Comparison of ENCODE assay signal across 10 mouse cellular contexts in the genomic region with DNA sequence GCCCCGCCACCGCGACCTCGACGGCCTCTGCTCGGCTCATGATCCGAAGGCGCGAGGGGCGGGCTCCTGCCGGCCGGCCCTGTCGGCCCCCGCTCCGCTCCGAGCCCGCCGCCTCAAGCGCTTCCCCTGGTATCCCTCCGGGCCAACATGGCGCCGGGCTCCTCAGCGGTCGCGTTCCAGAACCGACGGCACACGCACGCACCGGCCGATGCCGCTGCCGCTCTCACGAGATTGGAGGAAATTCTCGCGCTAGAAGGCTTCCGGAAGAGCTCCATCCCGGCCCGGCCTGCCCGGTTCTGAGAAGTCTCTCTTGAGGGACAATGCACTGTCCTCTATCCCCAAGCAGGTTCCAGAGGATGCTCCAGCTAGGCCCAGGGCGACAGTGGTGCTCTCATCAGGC. TPM values are rescaled to one million over a fixed set of nuclear protein-coding genes. Genes with fewer than 3 reads are reported as not detected.
A peak's percentile ranks its signal among the peaks of the same experiment; 100 is the strongest.
DNase-seq lines count a peak whose midpoint lies in the region; ATAC-seq and TF ChIP-seq lines count a peak whose summit lies in the region.
"Had no signal": no experiment of that assay in that cellular context is flagged by ENCODE, and none has a peak within 500 bp of the region (broad histone marks: within the 10 kb centered on the region; RNA-seq: fewer than 3 reads in every experiment).

TSS of gene Papolb (minus strand) at position 162 of the 400 bp plus-strand sequence.

- no peak for ATAC-seq in intestine, embryonic 14.5 days (replicated peaks; ENCODE audit: low FRiP score, low TSS enrichment, low read depth)
- ATAC-seq in intestine, postnatal 0 days: no peak
- ATAC-seq in limb, embryonic 11.5 days (ENCODE audit: insufficient number of reproducible peaks, low FRiP score, low TSS enrichment, low read depth): no peak

- H3K27me3 ChIP-seq in intestine, embryonic 14.5 days (replicated peaks; ENCODE audit: control insufficient read depth, insufficient read depth, low read length): 0 out of 2 replicates have a peak, but pooled peaks cover 14% of the 10 kb centered on the region
- H3K27me3 ChIP-seq in intestine, postnatal 0 days (replicated peaks; ENCODE audit: control insufficient read depth, insufficient read depth, low read length): peaks cover 21% of the 10 kb centered on the region
- peaks cover 21% of the 10 kb centered on the region for H3K27me3 ChIP-seq in E14TG2a.4 (ENCODE audit: insufficient read depth, low read length)
- peaks cover 12% of the 10 kb centered on the region; the same call in 1 of the 2 replicates for H3K27me3 ChIP-seq in limb, embryonic 11.5 days (ENCODE audit: control insufficient read depth, insufficient read depth, low read length)

- DNase-seq in intestine, embryonic 14.5 days (ENCODE audit: low spot score): no peak
- peak; percentile 76 for DNase-seq in R1 (ENCODE audit: low read depth, low spot score)
- DNase-seq in limb, embryonic 11.5 days (ENCODE audit: low spot score): no peak
- no peak for DNase-seq in gastrocnemius, postnatal 10 days
- DNase-seq in thymus, postnatal 36 days: no peak
- no peak for DNase-seq in adrenal gland, adult (ENCODE audit: inconsistent age in 2 of 2, low spot score in 1 of 2)

- H3K27ac ChIP-seq in intestine, embryonic 14.5 days (ENCODE audit: low read depth): no peak within 1 kb of the TSS
- no peak within 1 kb of the TSS for H3K27ac ChIP-seq in intestine, postnatal 0 days (ENCODE audit: low read depth, low read length)
- H3K27ac ChIP-seq in limb, embryonic 11.5 days (replicated peaks; ENCODE audit: low read depth, low read length): no peak within 1 kb of the TSS
- H3K27ac ChIP-seq: liver, embryonic 15.5 days had no signal

- no peak within 1 kb of the TSS for H3K4me3 ChIP-seq in intestine, embryonic 14.5 days (ENCODE audit: low read depth, low read length)
- no peak within 1 kb of the TSS for H3K4me3 ChIP-seq in intestine, postnatal 0 days (ENCODE audit: low read depth, low read length)
- H3K4me3 ChIP-seq in E14TG2a.4 (replicated peaks; ENCODE audit: low read length): peak within 1 kb of the TSS; percentile 71
- H3K4me3 ChIP-seq in limb, embryonic 11.5 days (ENCODE audit: low read depth, low read length): peak within 1 kb of the TSS; percentile 2; the same call in 1 of the 2 replicates
- H3K4me3 ChIP-seq: liver, embryonic 15.5 days had no signal

- TF ChIP-seq CTCF in intestine, postnatal 0 days (IDR thresholded peaks at IDR 0.05; ENCODE audit: low read depth): no peak
- no peak for TF ChIP-seq CTCF in E14TG2a.4 (conservative IDR thresholded peaks at IDR 0.05; ENCODE audit: low read length)

- no peak within 1 kb of the TSS for H3K9ac ChIP-seq in intestine, embryonic 14.5 days (ENCODE audit: low read length)
- no peak within 1 kb of the TSS for H3K9ac ChIP-seq in intestine, postnatal 0 days (ENCODE audit: low read depth, low read length)
- H3K9ac ChIP-seq in limb, embryonic 11.5 days (ENCODE audit: low read length): 0 out of 2 replicates have a peak within 1 kb of the TSS, but pooled peaks have one; percentile 9
- H3K9ac ChIP-seq: liver, embryonic 15.5 days had no signal

- H3K9me3 ChIP-seq in intestine, embryonic 14.5 days (ENCODE audit: control insufficient read depth, low read length): no peaks in the 10 kb centered on the region
- H3K9me3 ChIP-seq in intestine, postnatal 0 days (ENCODE audit: control insufficient read depth): no peaks in the 10 kb centered on the region
- H3K9me3 ChIP-seq in E14TG2a.4 (ENCODE audit: low read length): no peaks in the 10 kb centered on the region
- no peaks in the 10 kb centered on the region for H3K9me3 ChIP-seq in limb, embryonic 11.5 days (ENCODE audit: control insufficient read depth, low read length)
- H3K9me3 ChIP-seq: liver, embryonic 15.5 days had no signal

- H3K4me1 ChIP-seq in intestine, embryonic 14.5 days (replicated peaks; ENCODE audit: control insufficient read depth, insufficient read depth, low read length): 0 out of 2 replicates have a peak, but pooled peaks cover 3% of the 10 kb centered on the region
- no peaks in the 10 kb centered on the region for H3K4me1 ChIP-seq in intestine, postnatal 0 days (replicated peaks; ENCODE audit: control insufficient read depth, insufficient read depth, low read length)
- H3K4me1 ChIP-seq in E14TG2a.4 (replicated peaks; ENCODE audit: low read depth, low read length): peaks cover 21% of the 10 kb centered on the region
- H3K4me1 ChIP-seq in limb, embryonic 11.5 days (ENCODE audit: control insufficient read depth, insufficient read depth, low read length): no peaks in the 10 kb centered on the region
- H3K4me1 ChIP-seq: liver, embryonic 15.5 days had no signal

- no peaks in the 10 kb centered on the region for H3K36me3 ChIP-seq in intestine, embryonic 14.5 days (ENCODE audit: control insufficient read depth, insufficient read depth, low read length)
- H3K36me3 ChIP-seq in intestine, postnatal 0 days (ENCODE audit: control insufficient read depth, insufficient read depth): no peaks in the 10 kb centered on the region
- H3K36me3 ChIP-seq in E14TG2a.4 (ENCODE audit: insufficient read depth, low read length): peaks cover 38% of the 10 kb centered on the region
- no peaks in the 10 kb centered on the region for H3K36me3 ChIP-seq in limb, embryonic 11.5 days (ENCODE audit: control insufficient read depth, insufficient read depth, low read length)
- H3K36me3 ChIP-seq: liver, embryonic 15.5 days had no signal

- peak within 1 kb of the TSS; percentile 31 for H3K4me2 ChIP-seq in intestine, embryonic 14.5 days (ENCODE audit: low read length)
- H3K4me2 ChIP-seq in intestine, postnatal 0 days (replicated peaks; ENCODE audit: low read depth): no peak within 1 kb of the TSS
- H3K4me2 ChIP-seq in limb, embryonic 11.5 days (ENCODE audit: low read depth, severe bottlenecking): peak within 1 kb of the TSS; percentile 29; the same call in 1 of the 2 replicates
- H3K4me2 ChIP-seq: liver, embryonic 15.5 days had no signal

- WGBS in intestine, embryonic 14.5 days: 42% methylated on average over 41 of the region's 41 CpGs
- 41% methylated on average over 35 of the region's 41 CpGs for WGBS in intestine, postnatal 0 days
- 49% methylated on average over 38 of the region's 41 CpGs for WGBS in limb, embryonic 11.5 days

RNA-seq across cellular contexts. Expression of gene Papolb, which starts in this region (rescaled TPM):
- polyA plus RNA-seq in intestine, embryonic 14.5 days (2014; fragmentation: Nextera tagmentation; extraction: Ambion mirVana): 0.04 and 0.15 TPM in 2 replicates
- polyA plus RNA-seq in intestine, postnatal 0 days (2015; fragmentation: Nextera tagmentation; extraction: Ambion mirVana): not detected in 2 replicates
- 0.15 and 0.20 TPM in 2 replicates for polyA plus RNA-seq in limb, embryonic 11.5 days (2014; fragmentation: Nextera tagmentation; extraction: Ambion mirVana)
- under 1 TPM; 0.18 to 0.19 TPM for total RNA-seq in gastrocnemius, postnatal 10 days (2021)
- polyA plus RNA-seq: liver, embryonic 15.5 days; small intestine, adult 2 months had no signal

Comparison
In these comparisons a context has a peak if more than half of its experiments do, and no peak if none do; other contexts are left out.
1. H3K4me3 ChIP-seq: peak in E14TG2a.4 (single experiment) and limb, embryonic 11.5 days (single experiment); none in intestine, embryonic 14.5 days (single experiment) and intestine, postnatal 0 days (single experiment).